Mouse (Mus musculus) liver, postnatal 0 days (tissue): ENCODE results near the gene Ror1.

Experiments used
- CTCF ChIP-seq: sonication (generic); IDR thresholded peaks from 2 replicates; pipeline ENCODE4 v1.5.1; 2016; ENCODE audit warnings: antibody characterized with exemption, low read depth
- EP300 ChIP-seq: IDR thresholded peaks from 2 replicates; pipeline ENCODE4 v1.6.1; 2016; ENCODE audit warnings: antibody characterized with exemption, low read depth, mild to moderate bottlenecking

- no peak for TF ChIP-seq CTCF
- TF ChIP-seq EP300 = no peak
Measured at GRCm38 (mm10) chr4:100351797-100352290, 256.3 kb downstream of the Ror1 start.
